Mouse (Mus musculus) midbrain, embryonic 15.5 days (tissue): Measurements from ENCODE around the gene Skap1. TPM values are rescaled to one million over a fixed set of nuclear protein-coding genes. Genes with fewer than 3 reads are reported as not detected.

Experiments
- ATAC-seq: fragments of 200-750 bp; cut with Nextera tagmentation; replicated peaks from 2 replicates; pipeline ENCODE4 v1.8.0; 2017; ENCODE audit warnings: moderate TSS enrichment
- H3K27ac ChIP-seq: fragments of 300-500 bp; sonication (generic); 2 replicates; pipeline ENCODE4 v1.5.1; 2015; ENCODE audit warnings: mild to moderate bottlenecking, inconsistent platforms
- H3K27me3 ChIP-seq: fragments of 300-500 bp; sonication (generic); replicated peaks from 2 replicates; pipeline ENCODE4 v1.6.1; 2015; ENCODE audit warnings: inconsistent platforms
- H3K36me3 ChIP-seq: fragments of 300-500 bp; sonication (generic); replicated peaks from 2 replicates; pipeline ENCODE4 v1.6.1; 2015; ENCODE audit warnings: inconsistent platforms
- H3K4me1 ChIP-seq: fragments of 300-500 bp; sonication (generic); 2 replicates; pipeline ENCODE4 v1.6.1; 2015; ENCODE audit warnings: inconsistent platforms
- H3K4me2 ChIP-seq: fragments of 300-500 bp; sonication (generic); 2 replicates; pipeline ENCODE4 v1.6.1; 2015; ENCODE audit warnings: inconsistent platforms, mild to moderate bottlenecking, moderate library complexity
- H3K4me3 ChIP-seq: fragments of 300-500 bp; sonication (generic); 2 replicates; pipeline ENCODE4 v1.5.1; 2015; ENCODE audit warnings: mild to moderate bottlenecking, inconsistent platforms
- H3K9ac ChIP-seq: fragments of 300-500 bp; sonication (generic); 2 replicates; pipeline ENCODE4 v1.6.1; 2015; ENCODE audit warnings: mild to moderate bottlenecking, inconsistent platforms
- H3K9me3 ChIP-seq: fragments of 300-500 bp; sonication (generic); 2 replicates; pipeline ENCODE4 v1.6.1; 2016; ENCODE audit warnings: inconsistent platforms
- WGBS: fragments of 180-500 bp; shearing (Covaris S2); methylation state at CpG from one replicate; pipeline ENCODE4 v1.1.7; 2015; ENCODE audit warnings: mixed read lengths; 5-methylcytosine and 5-hydroxymethylcytosine counted together
- polyA plus RNA-seq: library from polyadenylated mRNA; unstranded; fragments of >200 nt; fragmentation: Nextera tagmentation; extraction: Ambion mirVana; gene quantifications from 2 replicates; pipeline ENCODE4 v1.2.1, GENCODE M21; 2015

Gene Skap1
- polyA plus RNA-seq, 1 experiment from 2014 or later = 3.0 TPM

- WGBS = 47% methylated on average over 10 of the region's 10 CpGs
- ATAC-seq = no peak
- Histone ChIP-seq H3K4me3 (no peak overlapping the region), H3K4me2 (no peak overlapping the region), H3K36me3 (no peaks in the 10 kb centered on the region), H3K4me1 (peaks cover 21% of the 10 kb centered on the region), H3K9me3 (no peaks in the 10 kb centered on the region), H3K27me3 (no peaks in the 10 kb centered on the region), H3K27ac (no peak overlapping the region), H3K9ac (no peak overlapping the region)
Observed at GRCm38 (mm10) chr11:96581604-96582384, 117.4 kb downstream of the Skap1 start.

DNA sequence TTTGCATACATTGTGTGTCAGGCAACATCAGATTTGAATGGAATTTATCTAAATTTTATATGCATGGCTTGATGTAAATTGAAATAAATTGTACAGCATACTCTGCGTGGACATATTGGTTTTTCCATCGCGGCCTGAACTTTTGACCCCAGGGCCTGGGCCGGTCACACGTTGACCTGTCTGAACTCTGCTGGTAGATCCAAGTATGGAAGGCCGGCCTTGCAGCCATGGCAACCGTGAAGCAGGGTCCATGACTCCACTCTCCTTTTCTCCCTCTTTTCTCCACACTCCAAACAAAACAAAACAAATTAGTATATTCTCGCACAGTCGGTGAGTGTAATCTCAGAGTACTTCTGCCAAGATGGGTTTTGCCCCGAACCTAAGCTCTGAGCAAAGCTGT, 118.2 kb downstream of the Skap1 start:
- peaks cover 17% of the 10 kb centered on the region for H3K4me1 ChIP-seq
- H3K27ac ChIP-seq = no peak overlapping the region
- H3K9me3 ChIP-seq = no peaks in the 10 kb centered on the region
- no peak overlapping the region for H3K4me2 ChIP-seq
- no peak overlapping the region for H3K4me3 ChIP-seq
- no peak overlapping the region for H3K9ac ChIP-seq
- no peak for ATAC-seq
- no peaks in the 10 kb centered on the region for H3K36me3 ChIP-seq
- 11% methylated on average over 10 of the region's 10 CpGs for WGBS
- H3K27me3 ChIP-seq = no peaks in the 10 kb centered on the region

- Histone ChIP-seq H3K27ac (no peak overlapping the region), H3K9me3 (no peaks in the 10 kb centered on the region), H3K4me1 (no peaks in the 10 kb centered on the region), H3K27me3 (no peaks in the 10 kb centered on the region), H3K4me2 (no peak overlapping the region), H3K9ac (no peak overlapping the region), H3K4me3 (no peak overlapping the region), H3K36me3 (no peaks in the 10 kb centered on the region)
- no peak for ATAC-seq
- 85% methylated on average over 3 of the region's 3 CpGs for WGBS
Observed at GRCm38 (mm10) chr11:96589828-96590227, 125.4 kb downstream of the Skap1 start.

DNA sequence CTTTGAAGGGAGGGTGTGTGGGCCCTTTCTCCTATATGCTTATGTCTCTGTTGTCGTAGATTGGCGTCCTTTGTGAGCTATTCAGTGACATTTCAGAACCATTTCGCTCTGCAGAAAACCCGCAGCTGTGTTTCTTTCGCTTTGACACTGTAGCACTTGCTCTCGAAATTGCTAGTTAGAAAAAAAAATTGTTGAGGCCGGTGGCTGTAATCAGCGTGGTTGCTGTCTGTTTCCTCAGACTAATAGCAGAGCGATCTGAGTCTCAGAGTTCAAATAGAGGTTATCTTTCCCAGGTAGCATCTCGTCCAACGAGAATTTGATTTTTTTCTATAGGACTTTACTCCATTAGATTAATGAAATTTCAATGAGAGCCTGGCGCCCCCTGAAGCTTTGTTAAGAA, 131.5 kb downstream of the Skap1 start:
- H3K4me3 ChIP-seq = no peak overlapping the region
- 29% methylated on average over 12 of the region's 12 CpGs for WGBS
- peak overlapping the region; percentile 34; the same call in 1 of the 2 replicates for H3K27ac ChIP-seq
- no peak for ATAC-seq
- no peaks in the 10 kb centered on the region for H3K9me3 ChIP-seq
- H3K27me3 ChIP-seq = no peaks in the 10 kb centered on the region
- peaks cover 13% of the 10 kb centered on the region for H3K4me1 ChIP-seq
- no peak overlapping the region; the same call in 1 of the 2 replicates for H3K9ac ChIP-seq
- peak overlapping the region; percentile 40 for H3K4me2 ChIP-seq
- H3K36me3 ChIP-seq = no peaks in the 10 kb centered on the region

- Histone ChIP-seq H3K9me3 (no peaks in the 10 kb centered on the region), H3K36me3 (no peaks in the 10 kb centered on the region), H3K9ac (no peak overlapping the region), H3K27me3 (no peaks in the 10 kb centered on the region), H3K4me2 (peak overlapping the region; percentile 40), H3K27ac (peak overlapping the region; percentile 13; the same call in 1 of the 2 replicates), H3K4me1 (peaks cover 13% of the 10 kb centered on the region), H3K4me3 (no peak overlapping the region)
- ATAC-seq = no peak
- 12% methylated on average over 6 of the region's 6 CpGs for WGBS
Observed at GRCm38 (mm10) chr11:96596301-96596700, 131.9 kb downstream of the Skap1 start.

DNA sequence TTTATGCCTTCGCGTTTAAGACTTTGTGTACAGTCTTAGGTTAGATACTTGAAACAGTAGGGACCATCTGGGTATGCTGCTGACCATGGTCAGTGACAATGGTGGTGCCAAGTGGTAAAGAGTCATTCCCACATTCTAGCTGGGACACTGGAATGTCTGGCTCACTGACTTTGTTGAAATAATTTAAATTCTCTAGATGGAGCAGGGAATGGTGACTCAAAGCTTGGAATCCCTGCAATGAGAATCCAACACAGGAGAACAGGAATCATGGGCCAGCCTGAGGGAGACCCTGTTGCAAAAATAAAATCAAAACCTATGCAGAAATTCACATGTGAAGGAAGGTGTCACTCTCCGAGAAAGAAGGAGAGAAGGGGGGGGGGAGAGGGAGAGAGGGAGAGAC, 138.4 kb downstream of the Skap1 start:
- Histone ChIP-seq H3K9me3 (no peaks in the 10 kb centered on the region), H3K36me3 (no peaks in the 10 kb centered on the region), H3K27ac (no peak overlapping the region), H3K4me2 (no peak overlapping the region), H3K4me3 (no peak overlapping the region), H3K9ac (no peak overlapping the region), H3K4me1 (no peaks in the 10 kb centered on the region), H3K27me3 (no peaks in the 10 kb centered on the region)
- no peak for ATAC-seq
- WGBS = 76% methylated on average over 3 of the region's 3 CpGs

DNA sequence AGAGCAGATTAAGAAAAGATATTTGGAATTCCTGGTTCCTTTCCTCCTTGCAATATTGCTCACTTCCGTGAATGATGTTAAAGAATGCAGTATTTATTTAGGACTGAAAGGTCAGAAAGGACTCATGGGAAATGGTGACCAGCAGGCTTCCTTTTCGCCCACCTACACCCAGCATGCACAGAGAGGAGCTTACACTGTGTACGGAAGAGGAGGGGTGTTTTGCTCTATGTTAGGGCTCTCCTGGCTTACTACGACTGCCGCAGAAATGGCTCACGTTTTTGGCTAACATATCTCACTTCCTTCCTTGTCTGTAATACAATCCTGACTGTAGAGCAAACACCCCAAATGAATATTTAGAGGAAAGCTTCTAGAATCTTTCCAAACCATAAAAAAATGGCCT, 139.9 kb downstream of the Skap1 start:
- Histone ChIP-seq H3K9me3 (no peaks in the 10 kb centered on the region), H3K9ac (no peak overlapping the region), H3K4me1 (no peaks in the 10 kb centered on the region), H3K36me3 (no peaks in the 10 kb centered on the region), H3K4me3 (no peak overlapping the region), H3K4me2 (no peak overlapping the region), H3K27me3 (no peaks in the 10 kb centered on the region), H3K27ac (no peak overlapping the region)
- no peak for ATAC-seq
- WGBS = 58% methylated on average over 6 of the region's 6 CpGs

DNA sequence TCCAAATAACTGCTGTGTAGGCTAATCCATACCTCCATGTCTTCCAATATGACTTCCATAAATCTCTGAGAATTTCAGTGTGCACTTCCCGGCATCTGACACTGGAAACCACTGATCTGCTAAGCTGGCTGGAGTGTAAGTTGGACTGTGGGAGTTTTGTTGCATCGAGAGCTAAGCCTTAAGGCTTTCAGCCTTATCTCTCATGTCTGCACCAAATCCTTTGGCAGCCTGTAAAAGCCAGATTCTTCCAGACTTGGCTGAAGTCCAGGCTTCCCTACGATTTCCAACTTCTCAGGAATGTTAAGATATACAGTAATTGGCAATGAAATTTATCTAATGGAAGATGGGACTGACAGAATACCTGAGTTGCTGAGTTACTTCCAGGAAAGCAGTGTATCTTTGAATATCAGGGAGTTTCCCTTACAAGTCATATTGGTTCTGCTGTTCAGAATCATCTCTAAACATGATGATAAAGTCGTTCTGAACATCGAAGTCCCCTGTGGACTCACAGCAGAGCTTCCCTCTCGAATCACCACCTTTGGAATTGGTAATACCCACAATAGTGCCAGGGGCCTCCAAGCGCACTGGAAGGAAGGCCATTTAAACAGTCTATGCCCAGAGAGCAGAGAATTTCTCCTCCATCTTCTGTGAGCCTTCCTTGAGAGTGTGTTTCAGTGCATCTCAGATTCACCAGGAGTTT, 140.5 kb downstream of the Skap1 start:
- WGBS = 59% methylated on average over 7 of the region's 7 CpGs
- no peak overlapping the region for H3K4me3 ChIP-seq
- no peaks in the 10 kb centered on the region for H3K36me3 ChIP-seq
- no peak overlapping the region for H3K4me2 ChIP-seq
- H3K9ac ChIP-seq = no peak overlapping the region
- H3K4me1 ChIP-seq = no peaks in the 10 kb centered on the region
- no peaks in the 10 kb centered on the region for H3K27me3 ChIP-seq
- no peaks in the 10 kb centered on the region for H3K9me3 ChIP-seq
- ATAC-seq = no peak
- no peak overlapping the region for H3K27ac ChIP-seq

GRCm38 (mm10) chr11:96605516-96605915, 141.1 kb downstream of the Skap1 start:
- H3K4me1 ChIP-seq = no peaks in the 10 kb centered on the region
- WGBS = 86% methylated on average over 6 of the region's 6 CpGs
- H3K4me3 ChIP-seq = no peak overlapping the region
- no peaks in the 10 kb centered on the region for H3K27me3 ChIP-seq
- H3K4me2 ChIP-seq = no peak overlapping the region
- H3K9ac ChIP-seq = no peak overlapping the region
- H3K36me3 ChIP-seq = no peaks in the 10 kb centered on the region
- ATAC-seq = no peak
- H3K9me3 ChIP-seq = no peaks in the 10 kb centered on the region
- H3K27ac ChIP-seq = no peak overlapping the region

GRCm38 (mm10) chr11:96612596-96612995, 148.2 kb downstream of the Skap1 start:
- Histone ChIP-seq H3K4me2 (no peak overlapping the region), H3K9ac (no peak overlapping the region), H3K4me3 (no peak overlapping the region), H3K27me3 (no peaks in the 10 kb centered on the region), H3K36me3 (no peaks in the 10 kb centered on the region), H3K27ac (no peak overlapping the region), H3K4me1 (no peaks in the 10 kb centered on the region), H3K9me3 (no peaks in the 10 kb centered on the region)
- ATAC-seq = no peak
- WGBS = 81% methylated on average over 11 of the region's 11 CpGs

DNA sequence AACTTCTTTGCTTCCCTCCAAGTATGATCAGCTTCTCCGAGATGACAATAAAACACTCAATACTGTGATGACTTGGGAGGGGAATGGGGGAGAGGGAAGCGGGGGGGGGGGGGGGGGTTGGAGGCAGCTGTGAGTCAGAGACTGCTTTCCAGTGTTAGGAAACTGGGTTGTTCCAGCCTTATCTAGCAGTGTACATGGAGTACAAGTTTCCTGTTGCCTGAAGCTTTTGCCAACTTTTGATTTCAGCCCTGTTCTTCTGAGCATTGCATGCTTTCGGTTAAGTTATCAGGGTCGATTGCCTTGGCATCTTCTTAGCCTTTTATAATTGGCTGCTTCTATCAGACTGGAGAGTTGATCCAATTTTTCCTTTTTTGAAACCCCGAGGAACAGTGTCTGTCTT, 152.4 kb downstream of the Skap1 start:
- Histone ChIP-seq H3K36me3 (no peaks in the 10 kb centered on the region), H3K27ac (no peak overlapping the region), H3K9me3 (no peaks in the 10 kb centered on the region), H3K27me3 (no peaks in the 10 kb centered on the region), H3K9ac (no peak overlapping the region), H3K4me1 (peaks cover 17% of the 10 kb centered on the region), H3K4me3 (no peak overlapping the region), H3K4me2 (no peak overlapping the region)
- WGBS = 68% methylated on average over 5 of the region's 5 CpGs
- no peak for ATAC-seq

- Histone ChIP-seq H3K9ac (no peak overlapping the region), H3K4me3 (no peak overlapping the region), H3K27me3 (peaks cover 5% of the 10 kb centered on the region), H3K36me3 (no peaks in the 10 kb centered on the region), H3K9me3 (no peaks in the 10 kb centered on the region), H3K27ac (no peak overlapping the region), H3K4me1 (peaks cover 17% of the 10 kb centered on the region), H3K4me2 (no peak overlapping the region)
- no peak for ATAC-seq
- WGBS = 77% methylated on average over 16 of the region's 16 CpGs
Observed at GRCm38 (mm10) chr11:96618789-96619445, 154.5 kb downstream of the Skap1 start.
